Mouse (Mus musculus): ENCODE results near the gene Clta. TPM values are rescaled to one million over a fixed set of nuclear protein-coding genes. Genes with fewer than 3 reads are reported as not detected.

Gene Clta
- 254 and 261 TPM in 2 replicates for polyA plus RNA-seq (2016; fragmentation: Nextera tagmentation; extraction: Ambion mirVana)

DNA sequence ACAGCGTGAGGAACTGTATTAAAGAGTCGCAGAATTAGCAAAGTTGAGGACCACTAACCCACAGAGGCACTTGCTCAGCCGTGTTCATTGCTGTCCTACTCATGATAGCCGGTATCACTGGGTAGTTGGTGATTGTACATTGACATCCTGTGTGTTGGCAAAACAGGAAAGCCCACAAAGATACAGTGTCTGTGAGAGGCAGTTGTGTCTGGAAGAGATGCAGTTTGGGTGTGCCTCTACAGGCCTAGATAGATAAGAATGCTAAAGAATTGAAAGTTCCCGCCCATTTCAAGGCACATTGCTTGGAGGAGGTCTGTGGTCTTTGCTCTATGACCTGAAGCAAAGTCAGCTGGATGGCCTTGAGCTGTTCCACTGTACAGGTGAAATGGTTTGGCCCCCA is at the start of gene Clta:
Gene Clta, plus strand, starts transcription at position 327 of the 400 bp plus-strand sequence.
- Histone ChIP-seq H3K27me3 (no peaks in the 10 kb centered on the region), H3K27ac (no peak within 1 kb of the TSS), H3K4me3 (no peak within 1 kb of the TSS), H3K36me3 (no peaks in the 10 kb centered on the region), H3K4me2 (replicated peaks) (no peak within 1 kb of the TSS), H3K9ac (no peak within 1 kb of the TSS), H3K9me3 (no peaks in the 10 kb centered on the region), H3K4me1 (no peaks in the 10 kb centered on the region)
- ATAC-seq (ENCODE audit: insufficient number of reproducible peaks, insufficient read depth, low FRiP score, low TSS enrichment): no peak
- 87% methylated on average over 5 of the region's 5 CpGs for WGBS

DNA sequence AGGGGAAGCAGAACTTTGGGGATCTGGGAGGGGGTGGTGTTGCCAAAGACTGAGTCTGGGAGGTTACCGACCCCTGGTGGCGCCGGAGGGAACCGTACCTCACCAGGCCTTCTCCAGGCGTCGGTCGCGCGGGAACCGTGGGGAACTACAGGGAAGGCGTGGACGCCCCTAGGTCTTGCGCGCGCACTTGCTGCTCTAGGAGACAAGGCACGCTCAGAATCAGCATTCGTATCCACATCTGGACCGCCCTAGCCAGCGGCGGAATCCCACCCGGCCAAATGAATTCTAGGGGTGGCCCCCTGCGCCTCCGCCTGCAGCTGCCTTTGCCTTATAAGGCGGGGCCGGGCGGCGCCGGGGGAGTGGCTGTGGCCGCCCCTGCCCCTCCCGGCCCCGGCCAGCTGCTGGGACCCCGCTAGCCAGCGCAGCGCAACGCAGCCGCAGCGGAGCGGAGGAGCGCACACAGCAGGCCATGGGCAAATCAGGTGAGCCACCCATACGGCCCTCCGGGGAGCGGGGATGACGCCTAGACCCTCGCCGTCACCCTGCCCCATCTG is 46.9 kb upstream of the Clta start, which contains the start of gene Glipr2:
Gene Glipr2, plus strand, starts transcription at position 110 of the 554 bp plus-strand sequence.
- no peaks in the 10 kb centered on the region for H3K9me3 ChIP-seq
- ATAC-seq (ENCODE audit: insufficient number of reproducible peaks, insufficient read depth, low FRiP score, low TSS enrichment): peak; percentile 88
- H3K4me3 ChIP-seq: peak within 1 kb of the TSS; percentile 72

DNA sequence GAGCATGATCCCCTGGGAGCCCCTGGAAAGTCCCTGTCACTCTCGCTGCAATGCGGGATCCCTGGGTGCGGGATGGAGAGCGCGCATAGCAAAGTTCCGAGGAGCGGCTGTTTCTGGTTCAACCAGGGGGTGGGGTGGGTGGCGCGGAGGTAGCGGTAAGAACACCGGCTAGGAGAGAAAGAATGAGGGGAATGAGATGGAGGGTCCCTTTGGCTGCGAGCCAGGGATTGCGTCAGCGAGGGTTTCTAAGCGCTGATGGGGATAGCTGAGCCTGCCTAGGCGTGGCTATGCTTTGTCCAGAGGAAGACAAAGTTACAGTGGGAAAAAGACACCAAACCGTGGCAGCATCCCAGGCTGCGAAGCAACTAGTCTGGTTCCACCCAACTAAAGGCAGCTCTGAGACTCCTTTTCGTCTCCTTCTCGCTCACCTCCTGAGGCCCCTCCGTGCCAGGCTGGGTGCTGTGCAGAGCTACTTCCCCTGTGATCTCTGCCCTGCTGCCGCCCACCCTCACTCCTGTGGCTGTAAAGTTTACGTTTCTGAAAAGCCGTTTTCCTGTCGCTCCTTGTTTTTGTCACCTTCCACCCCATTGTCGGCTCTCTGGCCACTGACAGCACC is 46.3 kb upstream of the Clta start:
- under 1% methylated on average over 26 of the region's 26 CpGs for WGBS
- Histone ChIP-seq H3K36me3 (no peaks in the 10 kb centered on the region), H3K9me3 (no peaks in the 10 kb centered on the region), H3K27me3 (no peaks in the 10 kb centered on the region), H3K4me2 (replicated peaks) (peak overlapping the region; percentile 90), H3K4me1 (peaks cover 11% of the 10 kb centered on the region), H3K27ac (peak overlapping the region; percentile 95), H3K4me3 (peak overlapping the region; percentile 72), H3K9ac (peak overlapping the region; percentile 67)
- peak; percentile 82 for ATAC-seq (ENCODE audit: insufficient number of reproducible peaks, insufficient read depth, low FRiP score, low TSS enrichment)

More for the DNA sequence above, 46.9 kb upstream of the Clta start, which contains the start of gene Glipr2:
- peak within 1 kb of the TSS; percentile 67 for H3K9ac ChIP-seq
- WGBS: 0% methylated on average over 45 of the region's 45 CpGs
- H3K27ac ChIP-seq: peak within 1 kb of the TSS; percentile 95
- peaks cover 11% of the 10 kb centered on the region for H3K4me1 ChIP-seq
- H3K4me2 ChIP-seq (replicated peaks): peak within 1 kb of the TSS; percentile 90
- no peaks in the 10 kb centered on the region for H3K36me3 ChIP-seq
- no peaks in the 10 kb centered on the region for H3K27me3 ChIP-seq

DNA sequence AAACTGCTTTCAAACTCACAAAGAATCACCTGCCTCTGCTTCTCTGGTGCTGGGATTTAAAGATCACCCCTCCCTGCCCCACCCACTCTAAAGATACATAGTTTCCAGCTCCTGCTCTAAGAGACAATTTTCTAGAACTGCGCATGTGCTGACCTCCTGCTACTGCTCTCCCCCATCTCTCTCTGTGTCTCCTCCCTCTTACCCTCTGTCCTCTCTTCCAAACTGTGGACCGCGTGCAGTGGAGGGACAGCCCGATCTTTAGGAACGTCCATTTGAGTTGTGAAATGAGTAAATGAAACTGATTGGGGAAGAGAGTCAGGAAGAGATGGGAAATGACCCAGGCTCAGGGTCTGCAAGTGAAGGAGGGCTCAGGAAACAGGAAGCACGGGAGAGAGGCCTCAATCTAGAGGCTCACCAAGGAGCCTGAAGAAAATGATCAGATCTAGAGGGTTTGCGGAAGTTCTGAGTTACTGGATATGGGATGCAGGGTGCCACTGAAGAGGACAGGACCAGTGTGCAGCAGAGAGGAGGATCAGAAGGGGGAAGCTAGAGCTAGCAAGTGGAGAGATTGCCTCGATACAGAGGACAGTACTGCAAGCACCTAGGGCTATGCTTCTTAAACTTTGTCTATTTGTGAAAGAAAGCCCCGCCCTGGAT is 44.6 kb upstream of the Clta start:
- Histone ChIP-seq H3K4me2 (replicated peaks) (peak overlapping the region; percentile 90; the same call in 1 of the 2 replicates), H3K9ac (no peak overlapping the region), H3K36me3 (no peaks in the 10 kb centered on the region), H3K9me3 (no peaks in the 10 kb centered on the region), H3K4me3 (no peak overlapping the region), H3K27ac (no peak overlapping the region), H3K4me1 (peaks cover 11% of the 10 kb centered on the region), H3K27me3 (no peaks in the 10 kb centered on the region)
- WGBS: 60% methylated on average over 9 of the region's 9 CpGs
- no peak for ATAC-seq (ENCODE audit: insufficient number of reproducible peaks, insufficient read depth, low FRiP score, low TSS enrichment)

DNA sequence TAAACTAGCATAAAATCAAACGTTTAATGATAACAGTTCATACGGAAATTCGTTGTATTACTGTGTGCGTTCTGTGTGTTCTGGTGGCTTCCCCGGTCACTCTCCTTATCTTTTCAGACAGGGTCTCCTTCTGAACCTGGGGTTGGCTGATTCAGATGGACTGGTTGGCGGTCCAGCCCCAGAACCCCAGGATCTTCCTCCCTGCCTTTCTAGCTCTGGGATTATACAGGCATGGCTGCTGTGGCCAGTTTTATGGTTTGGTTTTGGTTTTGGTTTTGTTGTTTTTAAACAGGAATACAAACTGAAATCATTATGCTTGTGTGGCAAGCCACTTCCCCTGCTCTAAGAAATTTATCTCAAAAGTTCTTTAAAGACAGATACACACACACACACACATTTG is 44.0 kb upstream of the Clta start:
- Histone ChIP-seq H3K27ac (no peak overlapping the region), H3K27me3 (no peaks in the 10 kb centered on the region), H3K9ac (no peak overlapping the region), H3K4me1 (peaks cover 17% of the 10 kb centered on the region), H3K4me3 (no peak overlapping the region), H3K4me2 (replicated peaks) (no peak overlapping the region), H3K36me3 (no peaks in the 10 kb centered on the region), H3K9me3 (no peaks in the 10 kb centered on the region)
- 87% methylated on average over 6 of the region's 6 CpGs for WGBS
- no peak for ATAC-seq (ENCODE audit: insufficient number of reproducible peaks, insufficient read depth, low FRiP score, low TSS enrichment)

DNA sequence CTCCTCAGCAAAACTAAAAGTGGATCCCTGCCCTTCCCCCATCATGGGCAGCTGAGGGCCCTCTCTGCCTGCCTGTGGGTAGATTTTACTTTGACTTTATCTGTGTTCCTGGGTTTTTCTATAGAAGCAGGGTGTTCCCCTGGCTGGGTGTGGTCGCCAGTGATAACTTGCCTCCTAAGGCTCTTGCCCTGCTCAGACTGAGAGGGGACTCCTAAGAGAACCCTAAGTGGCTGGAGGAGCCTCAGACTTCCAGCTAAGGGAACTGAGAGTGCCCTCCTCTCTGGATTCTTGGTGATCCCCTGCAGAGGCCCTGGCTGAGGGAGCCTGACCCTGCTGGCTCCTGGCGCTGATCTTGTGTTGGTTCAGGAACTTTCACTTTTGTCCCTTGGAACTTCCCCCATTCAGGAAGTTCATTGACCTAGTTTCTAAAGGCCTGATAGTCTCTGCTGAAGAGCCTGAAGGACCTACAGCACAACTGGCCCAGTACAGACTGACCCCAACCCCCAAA is 39.9 kb upstream of the Clta start:
- Histone ChIP-seq H3K27me3 (no peaks in the 10 kb centered on the region), H3K4me1 (peaks cover 26% of the 10 kb centered on the region)
- 58% methylated on average over 2 of the region's 2 CpGs for WGBS

DNA sequence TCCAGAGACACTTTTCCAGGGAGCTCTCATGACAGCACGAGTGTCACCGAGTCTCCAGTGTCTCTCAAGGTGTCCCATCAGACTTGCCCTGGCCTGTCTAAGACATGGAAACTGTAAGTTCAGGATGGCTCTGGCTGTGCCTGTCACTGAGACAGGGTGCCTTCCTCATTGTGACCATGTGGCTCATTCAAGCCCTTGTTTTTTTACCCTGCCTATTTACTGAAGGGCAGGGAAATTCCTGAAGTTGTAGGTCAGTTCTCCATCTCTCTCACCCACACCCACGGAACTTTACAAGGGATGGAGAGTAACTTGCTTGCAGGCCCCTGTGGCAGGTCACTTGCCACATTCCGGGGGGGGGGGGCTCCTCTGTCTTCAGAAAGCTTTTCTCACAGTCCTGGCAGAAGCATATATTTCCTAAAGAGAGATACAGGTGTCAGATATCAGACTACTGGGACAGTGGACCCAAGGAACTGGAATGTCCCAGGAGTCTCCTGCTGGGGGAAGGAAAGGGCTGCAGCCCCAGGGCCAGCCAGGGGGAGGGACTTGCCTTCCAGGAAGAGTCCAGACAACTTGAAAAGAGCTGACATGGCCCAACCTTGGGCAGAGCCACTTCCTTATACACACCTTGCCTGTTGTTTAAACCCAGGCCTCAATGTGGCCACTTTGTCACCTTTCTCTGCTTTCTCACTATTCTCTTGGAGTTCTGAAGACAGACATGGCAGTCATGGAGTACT is 39.1 kb upstream of the Clta start:
- Histone ChIP-seq H3K27me3 (no peaks in the 10 kb centered on the region), H3K9ac (no peak overlapping the region), H3K9me3 (no peaks in the 10 kb centered on the region), H3K36me3 (no peaks in the 10 kb centered on the region), H3K4me1 (peaks cover 33% of the 10 kb centered on the region), H3K4me3 (no peak overlapping the region), H3K4me2 (replicated peaks) (no peak overlapping the region), H3K27ac (no peak overlapping the region)
- WGBS: 40% methylated on average over 4 of the region's 4 CpGs
- no peak for ATAC-seq (ENCODE audit: insufficient number of reproducible peaks, insufficient read depth, low FRiP score, low TSS enrichment)

More for the DNA sequence above, 39.9 kb upstream of the Clta start:
- Histone ChIP-seq H3K9ac (no peak overlapping the region), H3K36me3 (no peaks in the 10 kb centered on the region), H3K4me3 (no peak overlapping the region), H3K27ac (no peak overlapping the region), H3K9me3 (no peaks in the 10 kb centered on the region), H3K4me2 (replicated peaks) (no peak overlapping the region)
- no peak for ATAC-seq (ENCODE audit: insufficient number of reproducible peaks, insufficient read depth, low FRiP score, low TSS enrichment)

DNA sequence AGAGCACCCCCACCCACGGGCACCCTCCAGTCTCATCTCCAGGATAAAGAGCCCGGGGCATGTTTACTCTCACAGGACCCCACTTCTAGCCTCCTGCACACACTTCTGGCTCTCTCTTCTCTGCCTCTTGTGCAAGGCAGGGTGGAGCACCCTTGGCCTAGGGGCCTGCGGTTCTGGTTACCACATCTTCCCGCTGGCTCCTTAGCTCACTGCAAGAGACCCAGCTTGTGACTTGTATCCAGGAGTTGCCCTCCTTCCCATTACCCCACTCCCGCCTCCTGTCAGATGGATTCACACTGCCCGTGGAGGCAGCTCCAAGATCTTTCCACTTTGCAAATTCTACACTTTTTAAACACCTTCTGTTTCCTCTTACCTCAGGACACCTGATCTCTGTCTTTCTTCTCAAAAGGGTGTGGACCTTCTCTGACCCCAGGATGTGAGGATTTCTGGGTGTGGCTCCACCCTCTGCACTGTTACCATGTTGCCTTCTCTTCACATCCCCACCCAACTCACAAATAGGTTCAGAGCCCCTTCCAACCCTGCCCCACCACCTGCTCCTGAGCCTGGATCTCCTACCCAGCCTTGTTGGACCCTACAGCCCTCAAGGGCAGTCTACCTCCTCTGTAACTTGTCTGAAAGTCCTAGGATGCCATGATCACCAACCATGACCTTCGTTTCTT is 38.3 kb upstream of the Clta start:
- H3K27me3 ChIP-seq: no peaks in the 10 kb centered on the region
- 82% methylated on average over 7 of the region's 7 CpGs for WGBS
- H3K4me1 ChIP-seq: peaks cover 38% of the 10 kb centered on the region

DNA sequence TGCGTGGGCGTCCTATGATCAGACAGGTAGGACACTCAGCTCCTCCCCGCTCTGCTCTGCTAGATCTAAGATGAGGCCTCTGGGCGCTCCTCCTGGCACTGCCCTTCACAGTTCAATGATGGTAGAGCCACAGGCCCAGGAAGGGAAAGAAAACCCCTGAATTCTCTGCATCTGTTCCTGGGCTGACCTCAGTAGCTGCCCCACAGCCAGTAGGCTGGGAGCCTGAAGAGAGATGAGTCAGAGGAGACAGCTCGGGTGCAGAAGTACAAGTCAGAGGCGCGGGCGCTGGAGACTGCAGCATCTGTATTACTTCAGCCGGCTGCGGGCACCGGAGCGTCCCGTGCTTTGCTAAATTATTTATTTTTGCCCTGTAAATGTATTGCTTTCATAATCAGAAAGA is 35.6 kb upstream of the Clta start:
- WGBS: 45% methylated on average over 13 of the region's 13 CpGs
- Histone ChIP-seq H3K27me3 (no peaks in the 10 kb centered on the region), H3K27ac (peak overlapping the region; percentile 37; the same call in 1 of the 2 replicates), H3K4me1 (peaks cover 52% of the 10 kb centered on the region), H3K4me2 (replicated peaks) (0 out of 2 replicates have a peak overlapping the region, but pooled peaks have one; percentile 2), H3K4me3 (no peak overlapping the region), H3K9ac (no peak overlapping the region), H3K9me3 (no peaks in the 10 kb centered on the region), H3K36me3 (0 out of 2 replicates have a peak, but pooled peaks cover 6% of the 10 kb centered on the region)
- no peak for ATAC-seq (ENCODE audit: insufficient number of reproducible peaks, insufficient read depth, low FRiP score, low TSS enrichment)

More for the DNA sequence above, 38.3 kb upstream of the Clta start:
- Histone ChIP-seq H3K9me3 (no peaks in the 10 kb centered on the region), H3K27ac (no peak overlapping the region), H3K36me3 (0 out of 2 replicates have a peak, but pooled peaks cover 5% of the 10 kb centered on the region), H3K4me3 (no peak overlapping the region), H3K9ac (no peak overlapping the region), H3K4me2 (replicated peaks) (no peak overlapping the region)
- no peak for ATAC-seq (ENCODE audit: insufficient number of reproducible peaks, insufficient read depth, low FRiP score, low TSS enrichment)

DNA sequence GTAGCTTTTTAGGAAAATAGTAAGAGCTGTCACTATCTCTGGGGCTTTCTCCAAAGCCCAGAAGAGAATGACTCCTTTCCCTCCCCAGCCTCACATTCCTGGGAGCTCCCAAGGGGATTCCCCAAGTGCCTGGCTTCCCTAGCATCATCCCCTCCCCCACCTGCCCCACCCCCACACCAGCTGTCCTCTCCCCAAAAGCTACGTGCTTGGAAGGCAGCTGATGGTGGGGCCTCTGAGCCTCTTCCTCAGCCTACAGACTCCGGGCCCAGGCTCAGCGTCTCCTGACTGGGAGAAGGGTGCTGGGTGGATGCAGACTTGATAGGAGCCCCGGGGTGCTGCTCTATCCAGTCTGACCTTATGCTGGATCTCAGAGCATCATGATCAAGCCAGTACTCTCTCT is 34.9 kb upstream of the Clta start:
- no peak overlapping the region for H3K9ac ChIP-seq
- no peak overlapping the region for H3K4me3 ChIP-seq
- no peaks in the 10 kb centered on the region for H3K27me3 ChIP-seq
- H3K36me3 ChIP-seq: 0 out of 2 replicates have a peak, but pooled peaks cover 6% of the 10 kb centered on the region
- ATAC-seq (ENCODE audit: insufficient number of reproducible peaks, insufficient read depth, low FRiP score, low TSS enrichment): no peak
- WGBS: 19% methylated on average over 4 of the region's 4 CpGs
- no peaks in the 10 kb centered on the region for H3K9me3 ChIP-seq
- no peak overlapping the region for H3K27ac ChIP-seq
- peaks cover 52% of the 10 kb centered on the region for H3K4me1 ChIP-seq
- H3K4me2 ChIP-seq (replicated peaks): no peak overlapping the region

Data from embryonic facial prominence, embryonic 12.5 days (tissue).